Mouse (Mus musculus) limb, embryonic 14.5 days (tissue): ENCODE results near the gene Rabgef1. TPM values are rescaled to one million over a fixed set of nuclear protein-coding genes. Genes with fewer than 3 reads are reported as not detected.

ENCODE experiments used
- ATAC-seq: fragments of 200-750 bp; cut with Nextera tagmentation; 2 replicates; pipeline ENCODE4 v1.8.0; 2017; ENCODE audit warnings: low read depth, moderate number of reproducible peaks, moderate TSS enrichment; ENCODE audit not compliant: low FRiP score
- DNase-seq: peaks from one replicate; pipeline ENCODE4 v3.0.0-alpha.2; 2015; ENCODE audit warnings: low spot score
- H3K27ac ChIP-seq: fragments of 300-500 bp; sonication (generic); replicated peaks from 2 replicates; pipeline ENCODE4 v1.5.1; 2014; ENCODE audit warnings: low read depth, mild to moderate bottlenecking, low read length, moderate library complexity, mixed read lengths
- H3K27me3 ChIP-seq: fragments of 300-500 bp; sonication (generic); 2 replicates; pipeline ENCODE4 v1.6.1; 2014; ENCODE audit warnings: low read length, mixed read lengths; ENCODE audit not compliant: control insufficient read depth, insufficient read depth
- H3K36me3 ChIP-seq: fragments of 300-500 bp; sonication (generic); 2 replicates; pipeline ENCODE4 v1.6.1; 2014; ENCODE audit warnings: mild to moderate bottlenecking, low read length, moderate library complexity, mixed read lengths; ENCODE audit not compliant: control insufficient read depth, insufficient read depth
- H3K4me1 ChIP-seq: fragments of 300-500 bp; sonication (generic); 2 replicates; pipeline ENCODE4 v1.6.1; 2014; ENCODE audit warnings: antibody characterized with exemption, low read length, mixed read lengths; ENCODE audit not compliant: control insufficient read depth, insufficient read depth
- H3K4me2 ChIP-seq: fragments of 300-500 bp; sonication (generic); replicated peaks from 2 replicates; pipeline ENCODE4 v1.6.1; 2014; ENCODE audit warnings: low read depth, mild to moderate bottlenecking, low read length, moderate library complexity; ENCODE audit not compliant: severe bottlenecking
- H3K4me3 ChIP-seq: fragments of 300-500 bp; sonication (generic); replicated peaks from 2 replicates; pipeline ENCODE4 v1.5.1; 2014; ENCODE audit warnings: low read length
- H3K9ac ChIP-seq: fragments of 300-500 bp; sonication (generic); 2 replicates; pipeline ENCODE4 v1.6.1; 2014; ENCODE audit warnings: mild to moderate bottlenecking, low read depth, low read length, moderate library complexity; ENCODE audit not compliant: severe bottlenecking
- H3K9me3 ChIP-seq: fragments of 300-500 bp; sonication (generic); 2 replicates; pipeline ENCODE4 v1.6.1; 2016; ENCODE audit warnings: low read length; ENCODE audit not compliant: control insufficient read depth
- POLR2A ChIP-seq: fragments of 200-500 bp; IDR thresholded peaks from 2 replicates; pipeline ENCODE4 v1.8.0; 2012; ENCODE audit warnings: inconsistent platforms, mild to moderate bottlenecking, moderate library complexity, borderline replicate concordance; ENCODE audit not compliant: insufficient read depth, insufficient read length; ENCODE audit errors: extremely low read depth
- WGBS: fragments of 180-500 bp; shearing (Covaris S2); extraction: QIAGEN DNeasy Blood & Tissue Kit; methylation state at CpG from one replicate; pipeline ENCODE4 v1.1.7; 2014; 5-methylcytosine and 5-hydroxymethylcytosine counted together
- polyA plus RNA-seq, 2 experiments: library from polyadenylated mRNA; depleted of rRNA in 1 of 2; stranded (reverse) in 1 of 2; unstranded in 1 of 2; fragments of >200 nt; fragmentation: Nextera tagmentation in 1 of 2; extraction: Ambion mirVana in 1 of 2; gene quantifications; 2 replicates each; pipeline versions ENCODE4 v1.2.1 to v1.2.3; 2012 to 2014

Gene Rabgef1
- polyA plus RNA-seq, 2 experiments, result 19.4 to 20.2 TPM

- Histone ChIP-seq H3K27me3 (no peaks in the 10 kb centered on the region), H3K4me2 (no peak overlapping the region), H3K4me3 (no peak overlapping the region), H3K4me1 (no peaks in the 10 kb centered on the region), H3K9me3 (no peaks in the 10 kb centered on the region), H3K27ac (no peak overlapping the region), H3K36me3 (peaks cover 40% of the 10 kb centered on the region), H3K9ac (no peak overlapping the region)
- DNase-seq (no peak), ATAC-seq (no peak)
- no peak for TF ChIP-seq POLR2A
- WGBS, result 82% methylated on average over 10 of the region's 10 CpGs
Observed at GRCm38 (mm10) chr5:130200233-130201029, 28.8 kb downstream of the Rabgef1 start.

GRCm38 (mm10) chr5:130203948-130204347 lies 32.4 kb downstream of the Rabgef1 start:
- 84% methylated on average over 4 of the region's 4 CpGs for WGBS
- Histone ChIP-seq H3K4me2 (no peak overlapping the region), H3K4me1 (no peaks in the 10 kb centered on the region), H3K9ac (no peak overlapping the region), H3K9me3 (no peaks in the 10 kb centered on the region), H3K36me3 (peaks cover 45% of the 10 kb centered on the region), H3K27me3 (no peaks in the 10 kb centered on the region), H3K27ac (no peak overlapping the region), H3K4me3 (no peak overlapping the region)
- DNase-seq, result no peak
- ATAC-seq, result no peak
- no peak for TF ChIP-seq POLR2A

GRCm38 (mm10) chr5:130204560-130204959 lies 33.0 kb downstream of the Rabgef1 start:
- no peaks in the 10 kb centered on the region for H3K9me3 ChIP-seq
- WGBS, result 76% methylated on average over 6 of the region's 6 CpGs
- H3K4me3 ChIP-seq, result no peak overlapping the region
- H3K36me3 ChIP-seq, result peaks cover 47% of the 10 kb centered on the region
- no peaks in the 10 kb centered on the region for H3K4me1 ChIP-seq
- no peak for ATAC-seq
- no peak for DNase-seq
- no peak for TF ChIP-seq POLR2A
- H3K27ac ChIP-seq, result no peak overlapping the region
- no peaks in the 10 kb centered on the region for H3K27me3 ChIP-seq
- no peak overlapping the region for H3K4me2 ChIP-seq
- no peak overlapping the region for H3K9ac ChIP-seq

- H3K27ac ChIP-seq, result no peak overlapping the region
- peaks cover 52% of the 10 kb centered on the region for H3K36me3 ChIP-seq
- TF ChIP-seq POLR2A, result no peak
- no peak for ATAC-seq
- no peaks in the 10 kb centered on the region for H3K9me3 ChIP-seq
- no peaks in the 10 kb centered on the region for H3K4me1 ChIP-seq
- no peak overlapping the region for H3K4me2 ChIP-seq
- H3K27me3 ChIP-seq, result no peaks in the 10 kb centered on the region
- H3K9ac ChIP-seq, result no peak overlapping the region
- 87% methylated on average over 3 of the region's 3 CpGs for WGBS
- DNase-seq, result no peak
- no peak overlapping the region for H3K4me3 ChIP-seq
Observed at GRCm38 (mm10) chr5:130205441-130206023, 33.9 kb downstream of the Rabgef1 start.

GRCm38 (mm10) chr5:130207299-130207698 lies 35.7 kb downstream of the Rabgef1 start:
- ATAC-seq (no peak), DNase-seq (no peak)
- peaks cover 58% of the 10 kb centered on the region for H3K36me3 ChIP-seq
- no peak overlapping the region for H3K27ac ChIP-seq
- H3K9me3 ChIP-seq, result no peaks in the 10 kb centered on the region
- WGBS, result 94% methylated on average over 4 of the region's 4 CpGs
- H3K4me3 ChIP-seq, result no peak overlapping the region
- no peaks in the 10 kb centered on the region for H3K4me1 ChIP-seq
- no peaks in the 10 kb centered on the region for H3K27me3 ChIP-seq
- TF ChIP-seq POLR2A, result no peak
- H3K9ac ChIP-seq, result no peak overlapping the region
- H3K4me2 ChIP-seq, result no peak overlapping the region
